Mouse (Mus musculus): ENCODE results near the gene Setd1a.

DNA sequence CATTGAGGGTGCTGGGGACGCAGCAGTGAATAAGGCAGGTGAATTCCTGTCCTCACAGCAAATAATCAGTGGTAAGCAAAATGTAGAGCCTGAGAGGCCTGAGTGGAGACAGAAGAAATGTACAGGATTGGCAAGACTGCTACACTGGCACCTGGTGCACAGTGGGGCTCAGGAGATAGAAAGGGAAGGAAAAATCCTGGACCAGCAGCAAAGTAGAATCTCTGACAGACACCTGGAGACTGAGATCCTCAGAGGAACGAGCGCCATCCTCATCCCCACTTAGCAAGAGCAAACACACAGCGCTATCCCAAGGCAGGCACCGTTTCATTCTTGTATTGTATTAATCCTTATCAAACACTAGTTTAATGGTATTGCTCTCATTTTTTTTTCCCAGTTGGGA, 61.0 kb downstream of the Setd1a start:
- TF ChIP-seq EP300 (IDR thresholded peaks at IDR 0.05) (no peak), CTCF (IDR thresholded peaks at IDR 0.05) (no peak)

All from lung, postnatal 0 days (tissue).